ENCODE assay signal across 9 mouse cellular contexts in genomic region chr11:114446075-114446616, GRCm38 (mm10).
DNase-seq lines count a peak whose midpoint lies in the region; ATAC-seq lines count a peak whose summit lies in the region.
"Had no signal": no experiment of that assay in that cellular context is flagged by ENCODE, and none has a peak within 500 bp of the region (broad histone marks: within the 10 kb centered on the region; RNA-seq: fewer than 3 reads in every experiment).

No protein-coding gene starts in this region.

- no peaks in the 10 kb centered on the region for H3K9me3 ChIP-seq in heart, embryonic 12.5 days (replicated peaks)
- H3K9me3 ChIP-seq in hindbrain, embryonic 13.5 days, result no peaks in the 10 kb centered on the region
- no peaks in the 10 kb centered on the region for H3K9me3 ChIP-seq in midbrain, embryonic 10.5 days (replicated peaks)

- H3K9ac ChIP-seq in heart, embryonic 12.5 days, result no peak overlapping the region
- peak overlapping the region; percentile 2; the same call in 1 of the 2 replicates for H3K9ac ChIP-seq in hindbrain, embryonic 13.5 days

- H3K4me2 ChIP-seq in heart, embryonic 12.5 days, result peak overlapping the region; percentile 67
- peak overlapping the region; percentile 51 for H3K4me2 ChIP-seq in hindbrain, embryonic 13.5 days

- no peaks in the 10 kb centered on the region for H3K36me3 ChIP-seq in heart, embryonic 12.5 days
- no peaks in the 10 kb centered on the region for H3K36me3 ChIP-seq in hindbrain, embryonic 13.5 days
- H3K36me3 ChIP-seq in midbrain, embryonic 10.5 days, result no peaks in the 10 kb centered on the region

- H3K27ac ChIP-seq in heart, embryonic 12.5 days (ENCODE audit: poor library complexity, severe bottlenecking), result peak overlapping the region; percentile 37; the same call in 1 of the 2 replicates
- H3K27ac ChIP-seq in hindbrain, embryonic 13.5 days, result peak overlapping the region; percentile 70
- H3K27ac ChIP-seq in midbrain, embryonic 10.5 days (replicated peaks), result peak overlapping the region; percentile 55

- WGBS in heart, embryonic 12.5 days, result 9% methylated on average over 8 of the region's 8 CpGs
- 6% methylated on average over 8 of the region's 8 CpGs for WGBS in hindbrain, embryonic 13.5 days
- WGBS in midbrain, embryonic 10.5 days, result 7% methylated on average over 8 of the region's 8 CpGs

- no peak for ATAC-seq in heart, embryonic 12.5 days (ENCODE audit: insufficient number of reproducible peaks, low FRiP score)
- peak; percentile 18; the same call in 1 of the 2 replicates for ATAC-seq in hindbrain, embryonic 13.5 days (ENCODE audit: low FRiP score)
- no peak for ATAC-seq in frontal cortex, adult (ENCODE audit: low TSS enrichment)

- peak overlapping the region; percentile 20 for H3K4me3 ChIP-seq in heart, embryonic 12.5 days
- H3K4me3 ChIP-seq in hindbrain, embryonic 13.5 days, result peak overlapping the region; percentile 0; the same call in 1 of the 2 replicates
- H3K4me3 ChIP-seq in midbrain, embryonic 10.5 days, result peak overlapping the region; percentile 46

- peaks cover 46% of the 10 kb centered on the region for H3K4me1 ChIP-seq in heart, embryonic 12.5 days (replicated peaks)
- H3K4me1 ChIP-seq in hindbrain, embryonic 13.5 days (replicated peaks), result peaks cover 57% of the 10 kb centered on the region
- peaks cover 40% of the 10 kb centered on the region for H3K4me1 ChIP-seq in midbrain, embryonic 10.5 days

- peaks cover 18% of the 10 kb centered on the region; the same call in 1 of the 2 replicates for H3K27me3 ChIP-seq in heart, embryonic 12.5 days (replicated peaks)
- 0 out of 2 replicates have a peak, but pooled peaks cover 3% of the 10 kb centered on the region for H3K27me3 ChIP-seq in hindbrain, embryonic 13.5 days
- H3K27me3 ChIP-seq in midbrain, embryonic 10.5 days (ENCODE audit: low read depth, poor library complexity, severe bottlenecking), result peaks cover 36% of the 10 kb centered on the region

- no peak for DNase-seq in heart, postnatal 4 days
- peak; percentile 10 for DNase-seq in c-Kit-positive CD71-negative TER-119-negative erythroid progenitor cells, embryonic 14.5 days (ENCODE audit: low read depth)
- DNase-seq in midbrain, embryonic 10.5 days (ENCODE audit: low spot score), result no peak
- no peak for DNase-seq in testis, postnatal 10 days (ENCODE audit: low spot score)
- no peak for DNase-seq in lung, postnatal 14 days
- DNase-seq: cerebellum, adult 8-10 months had no signal
